Mouse (Mus musculus): ENCODE data around the gene Vapb.
"Not testable (repeated sequence)": the region's sequence is repeated elsewhere in the genome, so short reads cannot be mapped to it uniquely, and the experiment has no call there.

The Vapb gene

DNA sequence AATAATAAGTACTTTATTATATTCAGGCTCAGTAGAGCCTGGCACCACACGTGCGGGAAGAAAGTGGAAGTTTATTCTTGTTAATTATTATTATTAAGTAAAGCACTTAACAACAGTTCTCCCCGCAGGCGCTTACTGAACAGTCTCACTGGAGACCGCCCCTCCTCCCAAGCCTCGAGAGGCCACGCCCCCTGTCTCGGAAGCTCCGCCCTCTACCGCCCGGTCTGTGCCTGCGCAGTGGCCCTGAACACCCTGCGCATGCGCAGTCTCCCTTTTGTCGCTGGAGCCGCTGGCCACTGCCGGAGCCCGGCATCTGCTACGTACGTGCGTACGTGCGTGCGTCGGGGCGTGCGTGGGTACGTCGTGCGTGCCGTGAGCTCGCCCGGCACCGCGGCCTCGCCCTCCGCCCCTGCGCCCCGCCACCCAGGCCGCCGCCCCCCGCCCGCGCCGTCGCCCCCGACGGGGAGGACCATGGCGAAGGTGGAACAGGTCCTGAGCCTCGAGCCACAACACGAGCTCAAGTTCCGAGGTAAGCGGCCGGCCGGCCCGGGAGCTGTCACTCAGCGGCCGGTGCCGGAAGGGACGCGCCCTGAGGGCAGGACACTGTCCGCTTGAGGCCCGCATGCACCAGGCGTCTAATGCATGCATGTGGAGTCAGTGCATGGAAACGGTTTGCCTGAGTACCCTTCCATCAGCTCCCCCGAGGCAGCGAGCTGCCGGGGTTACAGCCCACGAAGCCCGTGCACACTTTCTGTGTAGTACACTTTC lies at the start of gene Vapb:
Vapb (plus strand) TSS at position 290 of the 768 bp plus-strand sequence.
- peak; percentile 97 for DNase-seq (ENCODE audit: low spot score)

- no peak for DNase-seq (ENCODE audit: low spot score)
These were observed 47.5 kb upstream of the Vapb start for GRCm38 (mm10) chr2:173689835-173690234.

DNA sequence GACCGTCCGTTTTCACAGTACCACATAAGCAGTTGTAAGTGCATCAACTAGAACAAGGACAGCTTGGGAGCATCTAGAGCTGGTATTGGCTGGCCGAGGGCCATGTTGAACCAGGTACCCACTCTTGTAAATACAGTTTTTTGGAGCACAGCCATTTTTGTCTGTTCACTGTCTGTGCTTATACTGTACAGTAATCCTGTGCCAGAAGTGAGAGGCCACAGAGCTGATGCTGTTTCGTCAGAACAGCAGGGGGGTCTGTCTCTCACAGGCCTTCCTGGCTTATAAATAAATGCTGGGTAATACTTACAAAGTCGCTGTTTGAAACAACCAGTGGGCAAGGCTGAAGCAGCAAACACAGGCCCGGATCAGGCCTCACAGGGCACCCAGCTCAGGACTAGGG lies 45.6 kb upstream of the Vapb start:
- no peak for DNase-seq (ENCODE audit: low spot score)

GRCm38 (mm10) chr2:173692693-173693092 lies 44.6 kb upstream of the Vapb start:
- DNase-seq (ENCODE audit: low spot score) = no peak

- DNase-seq (ENCODE audit: low spot score) = no peak
These were observed 38.5 kb upstream of the Vapb start for GRCm38 (mm10) chr2:173698850-173699249.

DNA sequence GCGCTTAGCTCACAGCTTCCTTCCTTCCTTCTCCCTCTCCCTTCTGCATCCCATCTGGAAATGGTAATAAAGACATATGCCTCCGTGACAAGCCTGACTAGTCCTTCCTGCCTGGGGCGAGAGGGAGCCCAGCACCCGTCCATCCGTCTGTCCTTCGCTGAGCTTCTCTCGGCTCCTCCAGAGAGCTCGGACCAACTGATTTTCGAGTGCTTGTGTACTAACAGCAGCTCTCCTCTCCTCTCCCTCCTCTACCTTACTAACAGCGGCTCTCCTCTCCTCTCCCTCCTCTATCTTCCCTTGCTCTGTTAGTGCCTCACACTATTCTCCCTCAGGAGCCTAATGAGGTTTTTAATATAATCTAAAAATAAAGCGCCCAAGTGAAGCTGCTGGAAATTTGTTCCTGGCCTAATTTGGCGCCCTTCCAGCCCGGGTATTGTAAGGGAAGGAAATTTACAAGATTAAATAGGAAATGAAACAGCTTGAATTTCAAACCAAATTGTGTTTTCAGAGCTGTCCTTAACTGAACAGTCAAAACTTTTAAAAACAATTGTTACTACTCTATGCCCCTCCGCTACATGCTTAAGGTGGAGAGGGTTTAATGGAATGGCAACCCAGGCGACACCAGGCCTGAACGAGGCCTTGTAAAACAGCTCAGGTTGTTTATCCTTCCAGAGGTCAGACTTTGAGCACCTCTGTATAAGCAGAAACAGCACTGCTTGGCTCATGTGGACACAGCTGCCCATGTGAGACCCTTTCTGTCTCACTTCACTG lies 35.0 kb upstream of the Vapb start:
- no peak for DNase-seq (ENCODE audit: low spot score)

DNA sequence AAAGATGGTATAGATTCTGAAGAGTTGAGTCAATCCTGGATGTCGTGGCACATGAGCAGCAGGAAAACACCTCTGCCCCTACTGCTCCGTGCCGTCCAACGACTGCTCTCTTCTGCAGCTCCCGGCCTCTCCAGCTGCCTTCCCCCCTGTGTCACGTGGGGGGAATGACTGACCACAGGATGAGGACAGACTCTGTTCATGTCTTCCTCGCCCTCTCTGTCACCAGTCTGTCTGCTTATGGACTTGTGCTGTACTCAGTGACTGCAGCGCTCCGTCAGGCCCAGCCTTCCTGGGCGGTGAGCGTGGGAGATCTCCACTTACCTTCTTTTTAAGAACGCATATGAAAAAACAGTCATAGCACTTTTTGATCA lies 34.5 kb upstream of the Vapb start:
- DNase-seq (ENCODE audit: low spot score) = no peak

GRCm38 (mm10) chr2:173705827-173706551 lies 31.3 kb upstream of the Vapb start:
- no peak for DNase-seq (ENCODE audit: low spot score)

DNA sequence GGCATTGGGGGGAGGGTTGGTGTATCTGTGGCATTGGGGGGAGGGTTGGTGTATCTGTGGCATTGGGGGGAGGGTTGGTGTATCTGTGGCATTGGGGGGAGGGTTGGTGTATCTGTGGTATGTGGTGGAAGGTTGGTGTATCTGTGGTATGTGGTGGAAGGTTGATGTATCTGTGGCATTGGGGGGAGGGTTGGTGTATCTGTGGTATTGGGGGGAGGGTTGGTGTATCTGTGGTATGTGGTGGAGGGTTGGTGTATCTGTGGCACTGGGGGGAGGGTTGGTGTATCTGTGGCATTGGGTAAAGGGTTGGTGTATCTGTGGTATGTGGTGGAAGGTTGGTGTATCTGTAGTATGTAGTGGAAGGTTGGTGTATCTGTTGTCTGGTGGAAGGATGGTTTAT lies 29.7 kb upstream of the Vapb start:
- not testable (repeated sequence) for DNase-seq (ENCODE audit: low spot score)

DNA sequence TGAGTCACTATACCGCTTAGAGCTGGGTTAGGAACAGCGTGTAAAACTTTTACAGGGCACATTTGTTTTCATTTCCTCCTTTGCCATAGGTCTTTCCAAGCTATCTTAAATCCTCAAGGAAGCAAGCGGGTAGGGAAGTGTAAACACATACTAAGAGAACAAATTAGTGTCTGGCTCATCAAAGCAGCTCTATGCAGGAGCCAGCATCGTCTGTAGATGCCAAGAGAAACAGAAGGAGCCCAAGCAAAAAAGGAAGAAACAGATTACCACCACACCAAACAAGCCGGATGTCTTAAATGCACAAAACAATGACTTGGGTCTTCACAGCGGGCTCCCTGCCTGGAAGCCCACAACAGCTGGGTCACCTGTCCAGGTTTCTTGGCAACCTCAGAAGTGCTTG lies 27.1 kb upstream of the Vapb start:
- no peak for DNase-seq (ENCODE audit: low spot score)

DNA sequence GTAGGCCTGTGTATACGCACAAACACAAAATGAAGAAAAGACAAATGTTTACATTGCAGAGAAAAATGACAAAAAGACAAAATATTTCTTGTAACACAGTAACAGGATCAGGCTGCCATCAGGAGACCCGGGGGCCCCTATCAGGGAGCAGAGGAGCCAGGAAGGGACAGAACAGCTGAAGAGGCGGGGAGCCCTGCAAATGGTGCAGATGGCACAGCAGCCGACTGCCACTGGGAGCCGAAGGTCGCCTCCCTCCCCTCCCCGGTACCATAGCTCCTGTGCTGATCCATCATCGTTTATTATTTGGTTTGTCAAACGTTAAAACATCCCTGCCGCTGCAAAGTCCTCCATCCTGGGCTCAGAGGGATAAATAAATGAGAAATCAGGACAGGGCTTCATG lies 24.7 kb upstream of the Vapb start:
- no peak for DNase-seq (ENCODE audit: low spot score)

DNA sequence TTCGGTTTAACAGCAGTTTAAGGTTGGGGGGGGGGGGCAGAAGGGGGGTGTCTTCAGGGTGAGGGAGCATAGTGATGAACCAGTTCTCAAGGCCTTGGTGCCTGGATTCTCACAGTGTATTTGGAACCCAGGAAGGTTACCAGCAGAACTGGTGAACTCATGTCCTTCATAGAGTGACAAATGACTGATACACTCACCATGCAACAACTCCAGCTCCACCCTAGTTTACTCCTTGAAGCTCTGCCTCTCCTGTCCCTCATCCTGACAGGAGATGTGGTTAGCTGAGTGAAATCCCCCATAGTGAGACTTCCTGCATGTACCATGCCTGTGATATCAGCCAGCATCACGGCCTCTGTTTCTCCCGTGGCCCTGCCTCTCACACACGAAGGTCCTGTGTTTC lies 24.1 kb upstream of the Vapb start:
- no peak for DNase-seq (ENCODE audit: low spot score)

DNA sequence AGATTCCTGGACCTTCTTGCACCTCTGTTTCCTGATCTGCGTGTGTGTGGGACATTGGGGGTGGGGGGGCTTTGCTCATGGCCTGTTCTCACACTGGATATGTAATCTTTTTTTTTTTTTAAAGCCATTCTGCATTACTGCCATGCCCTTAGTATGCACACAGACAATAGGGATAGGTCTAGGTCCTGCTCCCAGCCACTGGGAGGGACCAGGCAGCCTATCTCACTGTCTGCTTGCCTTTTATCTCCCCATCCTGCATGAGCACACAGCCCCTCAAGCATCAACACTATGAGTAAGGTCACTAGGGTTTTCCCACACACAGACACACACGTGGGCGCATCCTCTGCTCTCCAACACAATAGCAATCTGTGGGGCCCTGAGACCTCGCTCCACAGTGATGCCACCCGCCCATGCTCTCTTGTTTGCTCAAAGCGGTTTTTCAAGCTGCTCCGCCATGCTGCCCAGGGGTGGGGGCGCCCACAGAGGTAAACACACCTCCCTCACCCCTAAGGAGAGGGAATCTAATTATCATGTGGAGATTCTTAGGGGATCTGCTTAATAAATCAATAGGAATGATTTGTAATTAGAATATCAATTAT lies 22.6 kb upstream of the Vapb start:
- no peak for DNase-seq (ENCODE audit: low spot score)

DNA sequence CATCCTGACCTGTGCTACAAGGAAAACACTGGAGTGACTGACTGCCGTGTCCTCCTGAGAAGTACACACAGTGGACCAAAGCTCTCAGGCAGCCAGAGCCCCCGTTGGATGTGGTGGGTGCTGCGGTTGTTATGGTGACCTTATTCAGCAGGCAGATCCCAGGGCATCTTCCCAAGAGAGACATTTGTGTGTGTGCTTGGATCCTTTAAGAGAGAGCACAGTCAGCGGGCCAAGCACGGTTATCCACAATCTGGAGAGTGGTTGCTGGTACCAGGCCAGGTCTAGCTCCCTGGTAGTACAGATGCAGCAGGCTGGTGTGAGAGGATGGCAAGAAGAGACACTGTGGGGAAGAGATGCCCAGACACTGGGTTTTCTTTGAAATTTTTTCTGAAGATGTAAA lies 20.3 kb upstream of the Vapb start:
- no peak for DNase-seq (ENCODE audit: low spot score)

GRCm38 (mm10) chr2:173719115-173719514 lies 18.2 kb upstream of the Vapb start, which contains the start of gene 1700010B08Rik:
TSS of gene 1700010B08Rik (plus strand) at chr2:173719415.
- DNase-seq (ENCODE audit: low spot score) = not testable (repeated sequence)

- DNase-seq (ENCODE audit: low spot score) = no peak
These were observed 15.0 kb upstream of the Vapb start for GRCm38 (mm10) chr2:173722251-173722857.

GRCm38 (mm10) chr2:173724382-173724781 lies 12.9 kb upstream of the Vapb start:
- DNase-seq (ENCODE audit: low spot score) = no peak

DNA sequence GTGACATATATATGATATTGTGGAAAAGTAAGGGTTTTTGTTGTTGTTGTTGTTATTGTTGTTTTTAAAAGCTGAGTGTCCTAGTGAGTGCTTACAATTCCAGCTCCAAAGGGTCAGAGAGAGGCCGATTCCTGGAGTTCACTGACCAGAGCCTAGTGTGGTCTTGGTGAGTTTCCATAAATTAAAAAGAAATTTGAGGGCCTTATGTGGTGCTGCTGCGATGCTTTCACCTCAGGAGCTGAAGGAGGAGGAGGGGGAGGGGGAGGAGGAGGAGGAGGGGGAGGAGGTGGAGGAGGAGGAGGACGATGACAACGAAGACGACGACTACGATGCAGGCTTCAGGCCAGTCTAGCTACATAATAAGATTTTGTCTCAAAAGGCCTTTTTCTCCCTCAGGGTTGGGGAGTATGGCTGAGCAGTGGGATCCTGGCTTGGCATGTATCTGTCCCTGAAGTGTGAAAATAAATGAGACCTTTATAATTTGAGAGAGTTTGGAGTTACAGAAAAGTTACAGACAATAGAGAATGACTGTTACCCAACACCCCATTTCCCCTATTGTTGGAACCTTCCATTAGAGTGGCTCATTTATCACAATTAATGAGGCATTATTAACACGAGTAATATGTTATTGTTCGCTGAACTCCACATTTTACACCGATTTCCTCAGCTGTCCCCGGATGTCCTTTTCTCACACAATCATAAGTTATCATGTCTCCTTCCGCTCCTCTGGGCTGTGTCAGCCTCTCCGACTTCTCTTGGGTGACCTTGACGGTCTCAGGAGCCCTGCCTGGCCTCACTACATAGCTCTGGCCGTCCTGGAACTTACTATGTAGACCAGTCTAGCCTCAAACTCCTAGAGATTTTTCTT lies 12.1 kb upstream of the Vapb start:
- DNase-seq (ENCODE audit: low spot score) = no peak

GRCm38 (mm10) chr2:173725819-173726218 lies 11.5 kb upstream of the Vapb start:
- no peak for DNase-seq (ENCODE audit: low spot score)

DNA sequence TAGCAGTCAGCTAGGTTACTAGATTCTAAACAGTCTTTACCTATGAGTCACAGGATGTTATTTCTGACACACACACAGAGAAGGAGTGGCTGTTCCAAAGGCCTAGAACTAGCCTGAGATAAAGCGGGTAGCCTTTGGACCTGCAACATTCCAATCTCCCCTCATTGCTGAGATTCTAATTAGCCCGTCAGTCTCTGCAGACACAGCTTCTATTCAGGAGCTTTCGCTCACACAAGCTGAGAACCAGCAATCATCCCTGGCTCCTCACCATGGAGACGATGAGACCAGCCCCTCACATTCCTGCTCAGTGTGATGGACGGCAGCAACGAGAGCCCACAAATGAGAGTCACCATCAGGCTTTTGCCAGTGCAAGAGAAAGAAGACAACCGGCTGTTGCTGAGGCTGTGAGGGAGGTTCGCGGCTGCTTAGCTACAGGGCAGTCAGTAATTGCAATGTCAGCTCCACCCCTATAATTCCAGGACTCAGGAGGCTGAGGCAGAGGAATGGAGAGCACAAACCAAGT lies 6.8 kb upstream of the Vapb start:
- no peak for DNase-seq (ENCODE audit: low spot score)

GRCm38 (mm10) chr2:173734426-173734825 lies 2.9 kb upstream of the Vapb start:
- DNase-seq (ENCODE audit: low spot score) = no peak

All from left cerebral cortex, adult 11 months (tissue).